Mouse (Mus musculus): ENCODE measurements at regions not wholly inside any gene's neighbourhood (a gene's known extent, or its start where the extent isn't known, plus 50 kb on each side); places are given as distances from the start of the nearest gene placed in this dataset.

- Histone ChIP-seq H3K9ac (ENCODE audit: low read depth, low read length) (no peak overlapping the region), H3K9me3 (ENCODE audit: control insufficient read depth, low read length) (no peaks in the 10 kb centered on the region), H3K27me3 (replicated peaks; ENCODE audit: control insufficient read depth, insufficient read depth, low read length) (no peaks in the 10 kb centered on the region), H3K4me2 (ENCODE audit: low read length) (no peak overlapping the region), H3K27ac (ENCODE audit: low read depth, low read length) (no peak overlapping the region), H3K36me3 (ENCODE audit: control insufficient read depth, insufficient read depth, low read length) (no peaks in the 10 kb centered on the region), H3K4me3 (ENCODE audit: low read length) (no peak overlapping the region), H3K4me1 (ENCODE audit: control insufficient read depth, insufficient read depth, low read depth, low read length) (no peaks in the 10 kb centered on the region)
- WGBS, result 55% methylated on average over 5 of the region's 5 CpGs
- ATAC-seq, result no peak
Measured at GRCm38 (mm10) chr17:64229225-64229976, 102.3 kb downstream of the Pja2 start.

- Histone ChIP-seq H3K4me2 (ENCODE audit: low read length) (no peak overlapping the region), H3K9me3 (ENCODE audit: control insufficient read depth, low read length) (no peaks in the 10 kb centered on the region), H3K36me3 (ENCODE audit: control insufficient read depth, insufficient read depth, low read length) (no peaks in the 10 kb centered on the region), H3K27ac (ENCODE audit: low read depth, low read length) (no peak overlapping the region), H3K9ac (ENCODE audit: low read depth, low read length) (no peak overlapping the region), H3K27me3 (replicated peaks; ENCODE audit: control insufficient read depth, insufficient read depth, low read length) (no peaks in the 10 kb centered on the region), H3K4me1 (ENCODE audit: control insufficient read depth, insufficient read depth, low read depth, low read length) (no peaks in the 10 kb centered on the region), H3K4me3 (ENCODE audit: low read length) (no peak overlapping the region)
- no peak for ATAC-seq
- WGBS, result 25% methylated on average over 7 of the region's 7 CpGs
Measured at GRCm38 (mm10) chr17:64214599-64214998, 117.1 kb downstream of the Pja2 start.

- Histone ChIP-seq H3K27me3 (replicated peaks; ENCODE audit: control insufficient read depth, insufficient read depth, low read length) (no peaks in the 10 kb centered on the region), H3K36me3 (ENCODE audit: control insufficient read depth, insufficient read depth, low read length) (no peaks in the 10 kb centered on the region), H3K4me3 (ENCODE audit: low read length) (no peak overlapping the region), H3K4me1 (ENCODE audit: control insufficient read depth, insufficient read depth, low read depth, low read length) (no peaks in the 10 kb centered on the region), H3K27ac (ENCODE audit: low read depth, low read length) (no peak overlapping the region), H3K4me2 (ENCODE audit: low read length) (no peak overlapping the region), H3K9ac (ENCODE audit: low read depth, low read length) (no peak overlapping the region), H3K9me3 (ENCODE audit: control insufficient read depth, low read length) (no peaks in the 10 kb centered on the region)
- no peak for ATAC-seq
- 86% methylated on average over 4 of the region's 4 CpGs for WGBS
Measured at GRCm38 (mm10) chr17:64213251-64213650, 118.5 kb downstream of the Pja2 start.

GRCm38 (mm10) chr17:64211281-64211680, 120.4 kb downstream of the Pja2 start:
- H3K36me3 ChIP-seq (ENCODE audit: control insufficient read depth, insufficient read depth, low read length), result no peaks in the 10 kb centered on the region
- no peaks in the 10 kb centered on the region for H3K9me3 ChIP-seq (ENCODE audit: control insufficient read depth, low read length)
- no peak overlapping the region for H3K27ac ChIP-seq (ENCODE audit: low read depth, low read length)
- WGBS, result 92% methylated on average over 8 of the region's 8 CpGs
- H3K4me3 ChIP-seq (ENCODE audit: low read length), result no peak overlapping the region
- no peaks in the 10 kb centered on the region for H3K27me3 ChIP-seq (replicated peaks; ENCODE audit: control insufficient read depth, insufficient read depth, low read length)
- no peak for ATAC-seq
- H3K9ac ChIP-seq (ENCODE audit: low read depth, low read length), result no peak overlapping the region
- H3K4me2 ChIP-seq (ENCODE audit: low read length), result no peak overlapping the region
- H3K4me1 ChIP-seq (ENCODE audit: control insufficient read depth, insufficient read depth, low read depth, low read length), result no peaks in the 10 kb centered on the region

- Histone ChIP-seq H3K9ac (ENCODE audit: low read depth, low read length) (no peak overlapping the region), H3K4me1 (ENCODE audit: control insufficient read depth, insufficient read depth, low read depth, low read length) (no peaks in the 10 kb centered on the region), H3K36me3 (ENCODE audit: control insufficient read depth, insufficient read depth, low read length) (no peaks in the 10 kb centered on the region), H3K27me3 (replicated peaks; ENCODE audit: control insufficient read depth, insufficient read depth, low read length) (no peaks in the 10 kb centered on the region), H3K4me3 (ENCODE audit: low read length) (no peak overlapping the region), H3K4me2 (ENCODE audit: low read length) (no peak overlapping the region), H3K9me3 (ENCODE audit: control insufficient read depth, low read length) (no peaks in the 10 kb centered on the region), H3K27ac (ENCODE audit: low read depth, low read length) (no peak overlapping the region)
- 82% methylated on average over 5 of the region's 5 CpGs for WGBS
- no peak for ATAC-seq
Measured at GRCm38 (mm10) chr17:64210366-64210765, 121.3 kb downstream of the Pja2 start.

- Histone ChIP-seq H3K36me3 (ENCODE audit: control insufficient read depth, insufficient read depth, low read length) (no peaks in the 10 kb centered on the region), H3K4me1 (ENCODE audit: control insufficient read depth, insufficient read depth, low read depth, low read length) (no peaks in the 10 kb centered on the region), H3K9ac (ENCODE audit: low read depth, low read length) (no peak overlapping the region), H3K9me3 (ENCODE audit: control insufficient read depth, low read length) (no peaks in the 10 kb centered on the region), H3K27me3 (replicated peaks; ENCODE audit: control insufficient read depth, insufficient read depth, low read length) (no peaks in the 10 kb centered on the region), H3K27ac (ENCODE audit: low read depth, low read length) (no peak overlapping the region), H3K4me3 (ENCODE audit: low read length) (no peak overlapping the region), H3K4me2 (ENCODE audit: low read length) (no peak overlapping the region)
- WGBS, result 86% methylated on average over 10 of the region's 10 CpGs
- ATAC-seq, result peak; percentile 50; the same call in 1 of the 2 replicates
Measured at GRCm38 (mm10) chr17:64209640-64210039, 122.1 kb downstream of the Pja2 start.

- Histone ChIP-seq H3K27me3 (replicated peaks; ENCODE audit: control insufficient read depth, insufficient read depth, low read length) (no peaks in the 10 kb centered on the region), H3K4me3 (ENCODE audit: low read length) (no peak overlapping the region), H3K27ac (ENCODE audit: low read depth, low read length) (no peak overlapping the region), H3K36me3 (ENCODE audit: control insufficient read depth, insufficient read depth, low read length) (no peaks in the 10 kb centered on the region), H3K4me2 (ENCODE audit: low read length) (no peak overlapping the region), H3K9ac (ENCODE audit: low read depth, low read length) (no peak overlapping the region), H3K4me1 (ENCODE audit: control insufficient read depth, insufficient read depth, low read depth, low read length) (no peaks in the 10 kb centered on the region), H3K9me3 (ENCODE audit: control insufficient read depth, low read length) (no peaks in the 10 kb centered on the region)
- WGBS, result 89% methylated on average over 13 of the region's 13 CpGs
- ATAC-seq, result no peak
Measured at GRCm38 (mm10) chr17:64208152-64208855, 123.4 kb downstream of the Pja2 start.

GRCm38 (mm10) chr17:64206196-64206718, 125.5 kb downstream of the Pja2 start:
- no peaks in the 10 kb centered on the region for H3K27me3 ChIP-seq (replicated peaks; ENCODE audit: control insufficient read depth, insufficient read depth, low read length)
- no peaks in the 10 kb centered on the region for H3K9me3 ChIP-seq (ENCODE audit: control insufficient read depth, low read length)
- no peak overlapping the region for H3K27ac ChIP-seq (ENCODE audit: low read depth, low read length)
- H3K4me3 ChIP-seq (ENCODE audit: low read length), result no peak overlapping the region
- H3K36me3 ChIP-seq (ENCODE audit: control insufficient read depth, insufficient read depth, low read length), result no peaks in the 10 kb centered on the region
- no peaks in the 10 kb centered on the region for H3K4me1 ChIP-seq (ENCODE audit: control insufficient read depth, insufficient read depth, low read depth, low read length)
- H3K4me2 ChIP-seq (ENCODE audit: low read length), result no peak overlapping the region
- WGBS, result 76% methylated on average over 14 of the region's 14 CpGs
- ATAC-seq, result no peak
- no peak overlapping the region for H3K9ac ChIP-seq (ENCODE audit: low read depth, low read length)

- WGBS, result 65% methylated on average over 7 of the region's 7 CpGs
- Histone ChIP-seq H3K27ac (ENCODE audit: low read depth, low read length) (no peak overlapping the region; the same call in 1 of the 2 replicates), H3K4me1 (ENCODE audit: control insufficient read depth, insufficient read depth, low read depth, low read length) (peaks cover 5% of the 10 kb centered on the region; the same call in 1 of the 2 replicates), H3K4me3 (ENCODE audit: low read length) (no peak overlapping the region), H3K36me3 (ENCODE audit: control insufficient read depth, insufficient read depth, low read length) (no peaks in the 10 kb centered on the region), H3K9ac (ENCODE audit: low read depth, low read length) (no peak overlapping the region), H3K27me3 (replicated peaks; ENCODE audit: control insufficient read depth, insufficient read depth, low read length) (no peaks in the 10 kb centered on the region), H3K9me3 (ENCODE audit: control insufficient read depth, low read length) (no peaks in the 10 kb centered on the region), H3K4me2 (ENCODE audit: low read length) (no peak overlapping the region)
- no peak for ATAC-seq
Measured at GRCm38 (mm10) chr17:64203611-64204010, 128.1 kb downstream of the Pja2 start.

Data from hindbrain, embryonic 16.5 days (tissue).